Mouse (Mus musculus) bone marrow macrophage, adult 2 months (primary cell): ENCODE results near the gene Ttll10.

Experiments used
- CTCF ChIP-seq: IDR thresholded peaks from 2 replicates; pipeline ENCODE4 v1.5.1; 2012; ENCODE audit warnings: low read depth, mild to moderate bottlenecking, low read length, moderate library complexity
- POLR2A ChIP-seq: IDR thresholded peaks from 2 replicates; pipeline ENCODE4 v1.6.1; 2012; ENCODE audit warnings: mild to moderate bottlenecking, low read depth, low read length, borderline replicate concordance

DNA sequence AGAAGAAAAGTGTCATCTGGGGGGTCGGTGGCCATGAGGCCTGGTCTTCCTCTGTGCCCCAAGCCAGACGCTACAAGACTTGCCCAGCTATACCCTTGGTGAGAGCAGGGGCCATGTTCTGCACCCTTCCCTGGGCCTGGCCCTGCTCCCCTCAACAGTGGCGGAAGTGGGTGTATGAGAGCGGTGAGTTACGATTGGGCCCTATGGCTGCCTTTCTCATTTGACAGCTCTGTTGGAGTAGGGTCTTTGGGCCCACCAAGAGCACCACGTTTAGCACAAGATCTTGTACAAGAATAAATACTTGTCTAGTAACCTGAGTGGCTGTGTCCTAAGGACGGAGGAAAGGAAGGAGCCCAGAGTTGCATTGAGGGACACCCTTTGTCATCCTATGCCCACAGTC lies 30.6 kb downstream of the Ttll10 start:
- TF ChIP-seq POLR2A (no peak), CTCF (no peak)
